Mouse (Mus musculus) hindbrain, embryonic 16.5 days (tissue): ENCODE results near the gene Zfp131. TPM values are rescaled to one million over a fixed set of nuclear protein-coding genes. Genes with fewer than 3 reads are reported as not detected.

Experiments
- polyA plus RNA-seq: library from polyadenylated mRNA; unstranded; fragments of >200 nt; fragmentation: Nextera tagmentation; extraction: Ambion mirVana; gene quantifications from 2 replicates; pipeline ENCODE4 v1.2.1, GENCODE M21; 2015

The Zfp131 gene
- polyA plus RNA-seq, 1 experiment from 2014 or later, result 27.1 TPM

Other genes starting within 250 kb of the Zfp131 start
- 0.26 and 0.46 TPM in 2 replicates for gene Ccl28, start 167.1 kb downstream of the Zfp131 start, polyA plus RNA-seq
- gene Hmgcs1, start 100.5 kb downstream of the Zfp131 start, polyA plus RNA-seq, result 567 and 577 TPM in 2 replicates
- gene Nim1k, start 35.0 kb downstream of the Zfp131 start, polyA plus RNA-seq, result 6.7 and 7.5 TPM in 2 replicates
- not detected in 2 replicates for gene AF067063, start 39.3 kb upstream of the Zfp131 start, polyA plus RNA-seq
- gene D13Ertd608e, start 45.1 kb upstream of the Zfp131 start, polyA plus RNA-seq, result not detected in 2 replicates
- gene Tcstv1, start 103.9 kb upstream of the Zfp131 start, polyA plus RNA-seq, result not detected in 2 replicates
- gene Gm21761, start 138.4 kb upstream of the Zfp131 start, polyA plus RNA-seq, result not detected in 2 replicates
- gene B020031M17Rik, start 159.9 kb upstream of the Zfp131 start, polyA plus RNA-seq, result not detected in 2 replicates
- not detected in 2 replicates for gene Gm36079, start 236.1 kb upstream of the Zfp131 start, polyA plus RNA-seq